Mouse (Mus musculus) liver, embryonic 14.5 days (tissue): ENCODE measurements around the gene Tnfrsf18. TPM values are rescaled to one million over a fixed set of nuclear protein-coding genes. Genes with fewer than 3 reads are reported as not detected.

Source experiments
- ATAC-seq: fragments of 200-750 bp; cut with Nextera tagmentation; 2 replicates; pipeline ENCODE4 v1.8.0; 2017; ENCODE audit warnings: moderate number of reproducible peaks, mild to moderate bottlenecking, moderate library complexity; ENCODE audit not compliant: insufficient read depth
- DNase-seq, 3 experiments: peaks; one replicate each; pipeline ENCODE4 v3.0.0-alpha.2; 2012 to 2013; ENCODE audit warnings: low read depth in 3 of 3, low spot score in 3 of 3
- H3K27ac ChIP-seq: fragments of 300-500 bp; sonication (generic); 2 replicates; pipeline ENCODE4 v1.5.1; 2014; ENCODE audit warnings: moderate library complexity, mild to moderate bottlenecking, control low read depth, inconsistent platforms
- H3K27me3 ChIP-seq: fragments of 300-500 bp; sonication (generic); 2 replicates; pipeline ENCODE4 v1.6.1; 2014; ENCODE audit warnings: mild to moderate bottlenecking, low read length, moderate library complexity; ENCODE audit not compliant: control insufficient read depth, insufficient read depth
- H3K36me3 ChIP-seq: fragments of 300-500 bp; sonication (generic); replicated peaks from 2 replicates; pipeline ENCODE4 v1.6.1; 2014; ENCODE audit warnings: low read depth; ENCODE audit not compliant: control insufficient read depth, insufficient read depth
- H3K4me1 ChIP-seq, 2 experiments: fragments of 200-500 bp in 1 of 2; fragments of 300-500 bp in 1 of 2; sonication (generic) in 1 of 2; replicated peaks; 2 replicates each; pipeline ENCODE4 v1.6.1; 2012 to 2014; ENCODE audit warnings: antibody characterized with exemption in 1 of 2, inconsistent platforms in 1 of 2, low read length in 1 of 2; ENCODE audit not compliant: control insufficient read depth in 2 of 2, insufficient read depth in 2 of 2
- H3K4me2 ChIP-seq: fragments of 300-500 bp; sonication (generic); 2 replicates; pipeline ENCODE4 v1.6.1; 2014; ENCODE audit warnings: low read depth, mild to moderate bottlenecking, control low read depth, moderate library complexity
- H3K4me3 ChIP-seq, 2 experiments: fragments of 200-500 bp in 1 of 2; fragments of 300-500 bp in 1 of 2; sonication (generic) in 1 of 2; 2 replicates each; pipeline ENCODE4 v1.5.1; 2012 to 2014; ENCODE audit warnings: low read depth in 2 of 2, low read length in 2 of 2, mild to moderate bottlenecking in 2 of 2, control low read depth in 1 of 2, inconsistent platforms in 1 of 2, moderate library complexity in 1 of 2; ENCODE audit not compliant: insufficient read depth in 1 of 2
- H3K9ac ChIP-seq: fragments of 300-500 bp; sonication (generic); replicated peaks from 2 replicates; pipeline ENCODE4 v1.6.1; 2014; ENCODE audit warnings: mild to moderate bottlenecking, control low read depth, moderate library complexity
- H3K9me3 ChIP-seq: fragments of 300-500 bp; sonication (generic); 2 replicates; pipeline ENCODE4 v1.6.1; 2016; ENCODE audit warnings: low read length, mixed read lengths; ENCODE audit not compliant: control insufficient read depth
- CTCF ChIP-seq: IDR thresholded peaks from 2 replicates; pipeline ENCODE4 v1.5.1; 2016; ENCODE audit warnings: antibody characterized with exemption, low read depth, control low read depth
- EP300 ChIP-seq: IDR thresholded peaks from 2 replicates; pipeline ENCODE4 v1.6.1; 2016; ENCODE audit warnings: antibody characterized with exemption, low read depth
- WGBS: fragments of 180-500 bp; shearing (Covaris S2); extraction: QIAGEN DNeasy Blood & Tissue Kit; methylation state at CpG from one replicate; pipeline ENCODE4 v1.1.7; 2014; ENCODE audit not compliant: insufficient replicate concordance; 5-methylcytosine and 5-hydroxymethylcytosine counted together
- microRNA counts: library from miRNA; unstranded; fragments of <30 nt; microRNA quantifications from one replicate; lab custom pipeline; 2016
- microRNA-seq: library from miRNA; unstranded; fragments of <30 nt; microRNA quantifications from one replicate; pipeline ENCODE4, GENCODE M21; 2016
- polyA plus RNA-seq, 2 experiments: library from polyadenylated mRNA; depleted of rRNA in 1 of 2; stranded (reverse) in 1 of 2; unstranded in 1 of 2; fragments of >200 nt; fragmentation: Nextera tagmentation in 1 of 2; extraction: Ambion mirVana in 1 of 2; gene quantifications; 2 replicates each; pipeline versions ENCODE4 v1.2.1 to v1.2.3; 2012 to 2014

Tnfrsf18 gene
- polyA plus RNA-seq, 2 experiments, result 0.39 to 0.53 TPM

DNA sequence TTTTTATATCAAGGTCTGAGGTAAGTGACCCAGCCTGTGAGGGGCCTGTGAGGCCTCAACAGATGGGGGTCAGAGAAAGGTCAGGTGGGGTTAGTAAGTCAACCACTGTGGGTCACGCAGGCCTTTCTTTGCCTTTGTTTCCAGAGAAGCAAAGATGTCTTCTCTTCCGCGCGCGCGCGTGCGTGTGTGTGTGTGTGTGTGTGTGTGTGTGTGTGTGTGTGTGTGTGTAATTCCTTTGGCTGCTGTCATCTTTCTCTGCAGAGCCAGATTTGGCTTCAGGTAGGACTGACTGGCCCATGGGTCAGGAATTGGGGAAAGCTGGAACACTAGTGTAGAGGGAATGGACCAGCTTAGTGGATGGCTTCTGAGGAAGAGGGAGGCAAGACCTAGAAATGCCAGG lies 43.7 kb downstream of the Tnfrsf18 start:
- no peaks in the 10 kb centered on the region for H3K9me3 ChIP-seq
- WGBS, result 84% methylated on average over 8 of the region's 8 CpGs
- TF ChIP-seq EP300, result no peak
- no peak for TF ChIP-seq CTCF
- peaks cover 0 to 5% of the 10 kb centered on the region in 2 experiments; a peak in 2 of 4 replicates for H3K4me1 ChIP-seq
- H3K27ac ChIP-seq, result no peak overlapping the region
- no peaks in the 10 kb centered on the region for H3K27me3 ChIP-seq
- no peak overlapping the region for H3K4me3 ChIP-seq
- DNase-seq, result no peak
- no peaks in the 10 kb centered on the region for H3K36me3 ChIP-seq
- no peak for ATAC-seq
- no peak overlapping the region for H3K9ac ChIP-seq
- no peak overlapping the region for H3K4me2 ChIP-seq

- H3K36me3 ChIP-seq, result no peaks in the 10 kb centered on the region
- 52% methylated on average over 6 of the region's 6 CpGs for WGBS
- no peak overlapping the region for H3K4me2 ChIP-seq
- no peaks in the 10 kb centered on the region for H3K27me3 ChIP-seq
- ATAC-seq, result no peak
- H3K9ac ChIP-seq, result no peak overlapping the region
- no peaks in the 10 kb centered on the region for H3K9me3 ChIP-seq
- peaks cover 0 to 5% of the 10 kb centered on the region in 2 experiments; a peak in 2 of 4 replicates for H3K4me1 ChIP-seq
- no peak overlapping the region for H3K27ac ChIP-seq
- no peak for DNase-seq
- no peak overlapping the region for H3K4me3 ChIP-seq
- TF ChIP-seq EP300, result no peak
- no peak for TF ChIP-seq CTCF
Measured at GRCm38 (mm10) chr4:156070276-156070675, 44.3 kb downstream of the Tnfrsf18 start.

- Histone ChIP-seq H3K36me3 (no peaks in the 10 kb centered on the region), H3K4me2 (no peak overlapping the region), H3K27me3 (no peaks in the 10 kb centered on the region), H3K4me1 (peaks cover 0 to 5% of the 10 kb centered on the region in 2 experiments; a peak in 2 of 4 replicates), H3K9me3 (no peaks in the 10 kb centered on the region), H3K9ac (no peak overlapping the region), H3K27ac (no peak overlapping the region), H3K4me3 (no peak overlapping the region)
- TF ChIP-seq CTCF, result no peak
- no peak for TF ChIP-seq EP300
- WGBS, result 59% methylated on average over 2 of the region's 2 CpGs
- DNase-seq (no peak), ATAC-seq (no peak)
Measured at GRCm38 (mm10) chr4:156070716-156071115, 44.8 kb downstream of the Tnfrsf18 start.

GRCm38 (mm10) chr4:156076911-156077382 lies 51.0 kb downstream of the Tnfrsf18 start:
- WGBS, result 6% methylated on average over 8 of the region's 8 CpGs
- Histone ChIP-seq H3K27ac (no peak overlapping the region), H3K9ac (no peak overlapping the region), H3K4me1 (peaks cover 0 to 5% of the 10 kb centered on the region in 2 experiments; a peak in 2 of 4 replicates), H3K4me2 (peak overlapping the region; percentile 71), H3K36me3 (no peaks in the 10 kb centered on the region), H3K27me3 (peaks cover 9% of the 10 kb centered on the region), H3K4me3 (no peak overlapping the region), H3K9me3 (no peaks in the 10 kb centered on the region)
- DNase-seq, result no peak
- TF ChIP-seq EP300, result no peak
- 0 out of 2 replicates have a peak, but pooled peaks have one; percentile 4 for TF ChIP-seq CTCF
- 0 out of 2 replicates have a peak, but pooled peaks have one; percentile 11 for ATAC-seq

GRCm38 (mm10) chr4:156077499-156078301 lies 51.7 kb downstream of the Tnfrsf18 start:
- H3K27me3 ChIP-seq, result peaks cover 9% of the 10 kb centered on the region
- peak overlapping the region; percentile 45 to 50 for H3K4me3 ChIP-seq
- H3K27ac ChIP-seq, result no peak overlapping the region
- H3K4me2 ChIP-seq, result peak overlapping the region; percentile 71
- H3K9ac ChIP-seq, result no peak overlapping the region
- H3K4me1 ChIP-seq, result peaks cover 0 to 8% of the 10 kb centered on the region in 2 experiments; a peak in 2 of 4 replicates
- H3K36me3 ChIP-seq, result no peaks in the 10 kb centered on the region
- DNase-seq, result no peak
- peak; percentile 42 for ATAC-seq
- no peaks in the 10 kb centered on the region for H3K9me3 ChIP-seq
- TF ChIP-seq CTCF (0 out of 2 replicates have a peak, but pooled peaks have one; percentile 23), EP300 (no peak)
- WGBS, result under 1% methylated on average over 58 of the region's 58 CpGs

MicroRNAs encoded within 50 kb of the gene (microRNA counts, 519-probe panel; counts per million panel counts)
- microRNA mmu-miR-200a (lab: Ali Mortazavi, UCI) (69.9 counts per million), microRNA mmu-miR-200b (lab: Ali Mortazavi, UCI) (4,334 counts per million, percentile 18 among the panel's probes with 10 or more counts), microRNA mmu-miR-429 (lab: Ali Mortazavi, UCI) (5,368 counts per million, percentile 29 among the panel's probes with 10 or more counts)

Small RNAs within 50 kb of the gene (microRNA-seq; reads per million reads assigned to microRNA genes)
- 148 reads per million, percentile 52 among the genes with 10 or more reads in this experiment for gene Mir200a
- 875 reads per million, percentile 71 among the genes with 10 or more reads in this experiment for gene Mir200b
- 2,313 reads per million, percentile 80 among the genes with 10 or more reads in this experiment for gene Mir429

Other genes starting within 250 kb of the Tnfrsf18 start
- 0.28 and 0.32 TPM in 2 replicates for gene Tmem88b, start 240.3 kb upstream of the Tnfrsf18 start, polyA plus RNA-seq (2012; rRNA removed)
- 0.04 and 0.11 TPM in 2 replicates for gene Tmem88b, start 240.3 kb upstream of the Tnfrsf18 start, polyA plus RNA-seq (2014; fragmentation: Nextera tagmentation; extraction: Ambion mirVana)
- 0.02 and 0.03 TPM in 2 replicates for gene Ankrd65, start 235.7 kb upstream of the Tnfrsf18 start, polyA plus RNA-seq (2012; rRNA removed)
- gene Ankrd65, start 235.7 kb upstream of the Tnfrsf18 start, polyA plus RNA-seq (2014; fragmentation: Nextera tagmentation; extraction: Ambion mirVana), result not detected in 2 replicates
- gene Mrpl20, start 223.3 kb upstream of the Tnfrsf18 start, polyA plus RNA-seq (2012; rRNA removed), result 41.6 and 62.8 TPM in 2 replicates
- gene Mrpl20, start 223.3 kb upstream of the Tnfrsf18 start, polyA plus RNA-seq (2014; fragmentation: Nextera tagmentation; extraction: Ambion mirVana), result 197 and 200 TPM in 2 replicates
- gene Ccnl2, start 213.7 kb upstream of the Tnfrsf18 start, polyA plus RNA-seq (2012; rRNA removed), result 43.3 and 65.8 TPM in 2 replicates
- gene Ccnl2, start 213.7 kb upstream of the Tnfrsf18 start, polyA plus RNA-seq (2014; fragmentation: Nextera tagmentation; extraction: Ambion mirVana), result 51.2 and 57.2 TPM in 2 replicates
- gene Aurkaip1, start 194.9 kb upstream of the Tnfrsf18 start, polyA plus RNA-seq (2012; rRNA removed), result 67.4 and 77.0 TPM in 2 replicates
- gene Aurkaip1, start 194.9 kb upstream of the Tnfrsf18 start, polyA plus RNA-seq (2014; fragmentation: Nextera tagmentation; extraction: Ambion mirVana), result 117 and 120 TPM in 2 replicates
- gene Mxra8, start 186.5 kb upstream of the Tnfrsf18 start, polyA plus RNA-seq (2012; rRNA removed), result 5.4 and 6.2 TPM in 2 replicates
- gene Mxra8, start 186.5 kb upstream of the Tnfrsf18 start, polyA plus RNA-seq (2014; fragmentation: Nextera tagmentation; extraction: Ambion mirVana), result 3.9 and 4.9 TPM in 2 replicates
- gene Dvl1, start 178.8 kb upstream of the Tnfrsf18 start, polyA plus RNA-seq (2012; rRNA removed), result 20.9 and 24.5 TPM in 2 replicates
- 2.8 and 3.9 TPM in 2 replicates for gene Dvl1, start 178.8 kb upstream of the Tnfrsf18 start, polyA plus RNA-seq (2014; fragmentation: Nextera tagmentation; extraction: Ambion mirVana)
- 0.08 and 0.09 TPM in 2 replicates for gene Tas1r3, start 162.8 kb upstream of the Tnfrsf18 start, polyA plus RNA-seq (2012; rRNA removed)
- 0.04 and 0.06 TPM in 2 replicates for gene Tas1r3, start 162.8 kb upstream of the Tnfrsf18 start, polyA plus RNA-seq (2014; fragmentation: Nextera tagmentation; extraction: Ambion mirVana)
- gene Cptp, start 156.7 kb upstream of the Tnfrsf18 start, polyA plus RNA-seq (2012; rRNA removed), result 5.6 and 6.6 TPM in 2 replicates
- 7.6 and 9.4 TPM in 2 replicates for gene Cptp, start 156.7 kb upstream of the Tnfrsf18 start, polyA plus RNA-seq (2014; fragmentation: Nextera tagmentation; extraction: Ambion mirVana)
- gene Ints11, start 156.6 kb upstream of the Tnfrsf18 start, polyA plus RNA-seq (2012; rRNA removed), result 16.7 and 22.1 TPM in 2 replicates
- gene Ints11, start 156.6 kb upstream of the Tnfrsf18 start, polyA plus RNA-seq (2014; fragmentation: Nextera tagmentation; extraction: Ambion mirVana), result 34.0 and 34.6 TPM in 2 replicates
- 16.8 and 19.4 TPM in 2 replicates for gene Pusl1, start 134.4 kb upstream of the Tnfrsf18 start, polyA plus RNA-seq (2012; rRNA removed)
- gene Pusl1, start 134.4 kb upstream of the Tnfrsf18 start, polyA plus RNA-seq (2014; fragmentation: Nextera tagmentation; extraction: Ambion mirVana), result 12.9 and 14.9 TPM in 2 replicates
- 9.4 and 9.6 TPM in 2 replicates for gene Acap3, start 134.3 kb upstream of the Tnfrsf18 start, polyA plus RNA-seq (2012; rRNA removed)
- gene Acap3, start 134.3 kb upstream of the Tnfrsf18 start, polyA plus RNA-seq (2014; fragmentation: Nextera tagmentation; extraction: Ambion mirVana), result 4.7 and 5.5 TPM in 2 replicates
- gene Ube2j2, start 82.3 kb upstream of the Tnfrsf18 start, polyA plus RNA-seq (2012; rRNA removed), result 19.9 and 36.9 TPM in 2 replicates
- 61.5 and 62.3 TPM in 2 replicates for gene Ube2j2, start 82.3 kb upstream of the Tnfrsf18 start, polyA plus RNA-seq (2014; fragmentation: Nextera tagmentation; extraction: Ambion mirVana)
- 37.4 and 43.2 TPM in 2 replicates for gene C1qtnf12, start 63.8 kb upstream of the Tnfrsf18 start, polyA plus RNA-seq (2012; rRNA removed)
- 85.1 and 96.2 TPM in 2 replicates for gene C1qtnf12, start 63.8 kb upstream of the Tnfrsf18 start, polyA plus RNA-seq (2014; fragmentation: Nextera tagmentation; extraction: Ambion mirVana)
- 2.8 and 2.9 TPM in 2 replicates for gene B3galt6, start 33.5 kb upstream of the Tnfrsf18 start, polyA plus RNA-seq (2012; rRNA removed)
- 3.7 TPM in 2 replicates for gene B3galt6, start 33.5 kb upstream of the Tnfrsf18 start, polyA plus RNA-seq (2014; fragmentation: Nextera tagmentation; extraction: Ambion mirVana)
- 20.1 and 26.8 TPM in 2 replicates for gene Sdf4, start 33.3 kb upstream of the Tnfrsf18 start, polyA plus RNA-seq (2012; rRNA removed)
- gene Sdf4, start 33.3 kb upstream of the Tnfrsf18 start, polyA plus RNA-seq (2014; fragmentation: Nextera tagmentation; extraction: Ambion mirVana), result 72.1 and 79.4 TPM in 2 replicates
- gene Tnfrsf4, start 12.3 kb upstream of the Tnfrsf18 start, polyA plus RNA-seq (2012; rRNA removed), result 1.0 and 1.8 TPM in 2 replicates
- 0.13 TPM in 2 replicates for gene Tnfrsf4, start 12.3 kb upstream of the Tnfrsf18 start, polyA plus RNA-seq (2014; fragmentation: Nextera tagmentation; extraction: Ambion mirVana)
- 0.42 and 0.71 TPM in 2 replicates for gene Ttll10, start 33.2 kb downstream of the Tnfrsf18 start, polyA plus RNA-seq (2012; rRNA removed)
- gene Ttll10, start 33.2 kb downstream of the Tnfrsf18 start, polyA plus RNA-seq (2014; fragmentation: Nextera tagmentation; extraction: Ambion mirVana), result 0.28 and 0.38 TPM in 2 replicates
- 15.6 and 16.4 TPM in 2 replicates for gene 9430015G10Rik, start 83.8 kb downstream of the Tnfrsf18 start, polyA plus RNA-seq (2012; rRNA removed)
- 8.7 and 10.5 TPM in 2 replicates for gene 9430015G10Rik, start 83.8 kb downstream of the Tnfrsf18 start, polyA plus RNA-seq (2014; fragmentation: Nextera tagmentation; extraction: Ambion mirVana)
- gene Rnf223, start 104.3 kb downstream of the Tnfrsf18 start, polyA plus RNA-seq (2012; rRNA removed), result 0.27 and 0.35 TPM in 2 replicates
- 0.13 TPM in 1 of 2 replicates, not detected in the other for gene Rnf223, start 104.3 kb downstream of the Tnfrsf18 start, polyA plus RNA-seq (2014; fragmentation: Nextera tagmentation; extraction: Ambion mirVana)
- gene Agrn, start 171.3 kb downstream of the Tnfrsf18 start, polyA plus RNA-seq (2012; rRNA removed), result 18.5 TPM in 2 replicates
- 6.7 and 7.2 TPM in 2 replicates for gene Agrn, start 171.3 kb downstream of the Tnfrsf18 start, polyA plus RNA-seq (2014; fragmentation: Nextera tagmentation; extraction: Ambion mirVana)
- 5.8 and 6.1 TPM in 2 replicates for gene Isg15, start 174.7 kb downstream of the Tnfrsf18 start, polyA plus RNA-seq (2012; rRNA removed)
- 0.90 and 1.3 TPM in 2 replicates for gene Isg15, start 174.7 kb downstream of the Tnfrsf18 start, polyA plus RNA-seq (2014; fragmentation: Nextera tagmentation; extraction: Ambion mirVana)
- gene AW011738, start 177.1 kb downstream of the Tnfrsf18 start, polyA plus RNA-seq (2012; rRNA removed), result 0.49 and 0.66 TPM in 2 replicates
- 0.23 TPM in 1 of 2 replicates, not detected in the other for gene AW011738, start 177.1 kb downstream of the Tnfrsf18 start, polyA plus RNA-seq (2014; fragmentation: Nextera tagmentation; extraction: Ambion mirVana)
- gene Perm1, start 189.7 kb downstream of the Tnfrsf18 start, polyA plus RNA-seq (2012; rRNA removed), result 0.03 TPM in 2 replicates
- 0.05 TPM in 1 of 2 replicates, not detected in the other for gene Perm1, start 189.7 kb downstream of the Tnfrsf18 start, polyA plus RNA-seq (2014; fragmentation: Nextera tagmentation; extraction: Ambion mirVana)
- 9.9 and 10.8 TPM in 2 replicates for gene Plekhn1, start 208.7 kb downstream of the Tnfrsf18 start, polyA plus RNA-seq (2012; rRNA removed)
- gene Plekhn1, start 208.7 kb downstream of the Tnfrsf18 start, polyA plus RNA-seq (2014; fragmentation: Nextera tagmentation; extraction: Ambion mirVana), result 2.7 and 5.2 TPM in 2 replicates
- 62.7 and 68.0 TPM in 2 replicates for gene Noc2l, start 209.8 kb downstream of the Tnfrsf18 start, polyA plus RNA-seq (2012; rRNA removed)
- 40.2 and 50.7 TPM in 2 replicates for gene Noc2l, start 209.8 kb downstream of the Tnfrsf18 start, polyA plus RNA-seq (2014; fragmentation: Nextera tagmentation; extraction: Ambion mirVana)
- 56.1 and 56.9 TPM in 2 replicates for gene Samd11, start 229.5 kb downstream of the Tnfrsf18 start, polyA plus RNA-seq (2012; rRNA removed)
- 21.5 and 24.8 TPM in 2 replicates for gene Samd11, start 229.5 kb downstream of the Tnfrsf18 start, polyA plus RNA-seq (2014; fragmentation: Nextera tagmentation; extraction: Ambion mirVana)